Mouse (Mus musculus): ENCODE results near the gene Trmt10b. TPM values are rescaled to one million over a fixed set of nuclear protein-coding genes. Genes with fewer than 3 reads are reported as not detected.
A peak's percentile ranks its signal among the peaks of the same experiment; 100 is the strongest.

Gene Trmt10b
- polyA plus RNA-seq (2015; fragmentation: Nextera tagmentation; extraction: Ambion mirVana): 6.0 and 7.3 TPM in 2 replicates

DNA sequence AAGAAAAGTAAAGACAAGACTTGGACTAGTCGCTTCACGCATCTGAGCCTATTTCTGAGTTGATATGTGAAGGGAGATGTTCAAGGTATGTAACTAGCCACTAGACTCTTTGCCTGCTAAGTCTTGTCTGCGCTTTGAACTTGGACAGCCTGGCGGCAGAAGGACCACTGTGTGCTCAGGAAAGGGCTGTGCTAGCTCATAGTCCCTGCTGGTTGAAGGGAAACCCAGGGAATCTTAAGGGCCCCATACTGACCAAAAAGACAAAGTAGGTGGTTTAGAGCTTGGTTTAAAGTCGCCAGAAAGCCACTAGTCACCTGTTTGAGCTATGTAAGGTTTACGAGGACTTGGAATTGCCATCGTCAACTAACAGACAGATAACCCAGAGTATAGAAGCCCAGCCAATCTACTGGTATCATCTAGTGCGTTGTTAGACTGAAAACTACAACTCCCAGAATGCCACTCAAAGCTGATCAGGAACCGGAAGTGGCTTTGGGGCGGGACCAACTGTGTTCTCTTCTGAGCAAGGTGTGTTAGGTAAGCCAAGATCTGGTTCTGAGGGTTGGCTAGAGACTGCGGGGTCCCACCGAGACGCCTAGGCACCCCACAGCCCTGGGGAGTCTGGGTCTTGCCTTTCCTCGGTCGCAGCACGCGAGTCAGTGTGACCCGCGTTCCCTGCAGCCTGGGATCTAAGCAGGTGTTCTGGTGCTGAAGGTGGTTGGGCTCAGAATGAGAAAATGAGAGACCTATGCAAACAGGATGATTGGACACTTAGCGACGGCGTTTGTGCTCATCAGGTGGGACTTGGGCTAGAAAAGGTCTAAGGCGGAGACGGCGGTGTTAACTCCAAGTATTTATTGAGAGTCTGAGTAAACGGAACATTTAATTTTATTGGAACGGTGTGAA, at the start of gene Trmt10b:
TSS of gene Trmt10b (plus strand) at position 466 of the 903 bp plus-strand sequence.
- Histone ChIP-seq H3K27ac (no peak within 1 kb of the TSS), H3K9me3 (replicated peaks) (no peaks in the 10 kb centered on the region), H3K9ac (peak within 1 kb of the TSS; percentile 63), H3K4me2 (peak within 1 kb of the TSS; percentile 65), H3K4me1 (replicated peaks) (peaks cover 16% of the 10 kb centered on the region), H3K4me3 (replicated peaks) (peak within 1 kb of the TSS; percentile 64), H3K27me3 (no peaks in the 10 kb centered on the region), H3K36me3 (peaks cover 7% of the 10 kb centered on the region)
- ATAC-seq (ENCODE audit: low read depth): peak; percentile 87
- 17% methylated on average over 27 of the region's 27 CpGs for WGBS (ENCODE audit: insufficient replicate concordance)
- peak; percentile 61 for DNase-seq

DNA sequence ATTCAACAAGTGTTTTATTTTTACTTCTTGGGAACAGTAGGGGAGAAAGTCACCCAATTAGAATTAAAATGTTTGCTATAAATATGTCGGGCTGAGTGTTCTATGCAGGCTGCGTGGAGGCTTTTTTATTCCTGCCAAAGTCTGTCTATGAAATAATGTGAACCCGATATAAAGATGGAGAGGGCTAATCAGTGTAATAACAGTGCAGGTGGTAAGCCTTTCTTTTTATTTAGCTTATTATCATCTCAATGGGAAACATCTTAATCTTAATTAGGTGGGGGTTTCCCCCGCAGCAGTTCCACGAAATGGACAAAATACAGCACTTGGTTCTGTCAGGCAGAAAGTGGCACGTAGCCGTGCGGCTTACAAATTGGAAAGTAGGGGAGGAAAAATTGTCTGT, 45.7 kb upstream of the Trmt10b start:
- H3K4me1 ChIP-seq (replicated peaks): no peaks in the 10 kb centered on the region
- no peak for DNase-seq

GRCm38 (mm10) chr4:45252861-45253262, 44.1 kb upstream of the Trmt10b start:
- Histone ChIP-seq H3K9ac (no peak overlapping the region), H3K4me3 (replicated peaks) (no peak overlapping the region), H3K4me2 (no peak overlapping the region), H3K4me1 (replicated peaks) (no peaks in the 10 kb centered on the region), H3K36me3 (no peaks in the 10 kb centered on the region), H3K9me3 (replicated peaks) (no peaks in the 10 kb centered on the region), H3K27me3 (no peaks in the 10 kb centered on the region), H3K27ac (no peak overlapping the region)
- DNase-seq (no peak), ATAC-seq (ENCODE audit: low read depth) (no peak)
- 62% methylated on average over 9 of the region's 9 CpGs for WGBS (ENCODE audit: insufficient replicate concordance)

More for the DNA sequence above, 45.7 kb upstream of the Trmt10b start:
- no peaks in the 10 kb centered on the region for H3K27me3 ChIP-seq
- ATAC-seq (ENCODE audit: low read depth): no peak
- H3K4me2 ChIP-seq: no peak overlapping the region
- H3K9ac ChIP-seq: no peak overlapping the region
- H3K36me3 ChIP-seq: no peaks in the 10 kb centered on the region
- no peak overlapping the region for H3K4me3 ChIP-seq (replicated peaks)
- 80% methylated on average over 8 of the region's 8 CpGs for WGBS (ENCODE audit: insufficient replicate concordance)
- H3K9me3 ChIP-seq (replicated peaks): no peaks in the 10 kb centered on the region
- H3K27ac ChIP-seq: no peak overlapping the region

- H3K4me2 ChIP-seq: no peak overlapping the region
- H3K4me3 ChIP-seq (replicated peaks): no peak overlapping the region
- H3K4me1 ChIP-seq (replicated peaks): no peaks in the 10 kb centered on the region
- DNase-seq (no peak), ATAC-seq (ENCODE audit: low read depth) (no peak)
- no peaks in the 10 kb centered on the region for H3K9me3 ChIP-seq (replicated peaks)
- no peak overlapping the region for H3K27ac ChIP-seq
- H3K36me3 ChIP-seq: no peaks in the 10 kb centered on the region
- no peaks in the 10 kb centered on the region for H3K27me3 ChIP-seq
- WGBS (ENCODE audit: insufficient replicate concordance): 45% methylated on average over 11 of the region's 11 CpGs
- H3K9ac ChIP-seq: no peak overlapping the region
Observed at GRCm38 (mm10) chr4:45253839-45254601, 42.9 kb upstream of the Trmt10b start.

- 47% methylated on average over 4 of the region's 4 CpGs for WGBS (ENCODE audit: insufficient replicate concordance)
- H3K27ac ChIP-seq: no peak overlapping the region
- H3K36me3 ChIP-seq: no peaks in the 10 kb centered on the region
- ATAC-seq (ENCODE audit: low read depth): no peak
- H3K4me2 ChIP-seq: no peak overlapping the region
- no peaks in the 10 kb centered on the region for H3K27me3 ChIP-seq
- no peaks in the 10 kb centered on the region for H3K4me1 ChIP-seq (replicated peaks)
- H3K9me3 ChIP-seq (replicated peaks): no peaks in the 10 kb centered on the region
- no peak for DNase-seq
- H3K4me3 ChIP-seq (replicated peaks): no peak overlapping the region
- H3K9ac ChIP-seq: no peak overlapping the region
Observed at GRCm38 (mm10) chr4:45259232-45259832, 37.6 kb upstream of the Trmt10b start.

DNA sequence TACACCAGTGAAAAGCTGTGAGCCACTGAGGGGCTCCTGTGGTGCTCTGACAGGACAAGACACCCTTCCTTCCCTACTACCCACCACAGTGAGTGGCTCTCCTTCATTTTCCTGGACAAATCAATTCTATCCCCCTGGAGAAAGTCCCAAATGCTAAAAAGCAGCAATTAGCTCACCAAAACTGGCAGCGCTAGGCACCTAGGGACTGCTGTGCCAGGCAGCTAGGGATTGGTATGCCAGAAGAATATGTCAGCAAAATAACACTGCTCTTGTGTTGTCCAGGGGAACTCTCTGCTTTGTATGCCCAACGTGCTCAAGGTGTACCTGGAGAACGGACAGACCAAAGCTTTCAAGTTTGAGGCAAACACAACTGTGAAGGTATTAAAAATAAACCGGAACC, 35.4 kb upstream of the Trmt10b start:
- DNase-seq: no peak
- no peak overlapping the region for H3K4me3 ChIP-seq (replicated peaks)
- no peak overlapping the region for H3K27ac ChIP-seq
- no peaks in the 10 kb centered on the region for H3K4me1 ChIP-seq (replicated peaks)
- ATAC-seq (ENCODE audit: low read depth): no peak
- no peak overlapping the region for H3K9ac ChIP-seq
- no peaks in the 10 kb centered on the region for H3K36me3 ChIP-seq
- H3K9me3 ChIP-seq (replicated peaks): no peaks in the 10 kb centered on the region
- H3K27me3 ChIP-seq: no peaks in the 10 kb centered on the region; the same call in 1 of the 2 replicates
- no peak overlapping the region for H3K4me2 ChIP-seq
- 78% methylated on average over 4 of the region's 4 CpGs for WGBS (ENCODE audit: insufficient replicate concordance)

- Histone ChIP-seq H3K4me2 (peak overlapping the region; percentile 32), H3K4me3 (replicated peaks) (no peak overlapping the region), H3K27me3 (no peaks in the 10 kb centered on the region; the same call in 1 of the 2 replicates), H3K36me3 (no peaks in the 10 kb centered on the region), H3K9me3 (replicated peaks) (no peaks in the 10 kb centered on the region), H3K4me1 (replicated peaks) (peaks cover 28% of the 10 kb centered on the region), H3K9ac (peak overlapping the region; percentile 41; the same call in 1 of the 2 replicates), H3K27ac (peak overlapping the region; percentile 53; the same call in 1 of the 2 replicates)
- peak; percentile 51 for DNase-seq
- 14% methylated on average over 3 of the region's 3 CpGs for WGBS (ENCODE audit: insufficient replicate concordance)
- peak; percentile 89 for ATAC-seq (ENCODE audit: low read depth)
Observed at GRCm38 (mm10) chr4:45267883-45268282, 29.0 kb upstream of the Trmt10b start.

DNA sequence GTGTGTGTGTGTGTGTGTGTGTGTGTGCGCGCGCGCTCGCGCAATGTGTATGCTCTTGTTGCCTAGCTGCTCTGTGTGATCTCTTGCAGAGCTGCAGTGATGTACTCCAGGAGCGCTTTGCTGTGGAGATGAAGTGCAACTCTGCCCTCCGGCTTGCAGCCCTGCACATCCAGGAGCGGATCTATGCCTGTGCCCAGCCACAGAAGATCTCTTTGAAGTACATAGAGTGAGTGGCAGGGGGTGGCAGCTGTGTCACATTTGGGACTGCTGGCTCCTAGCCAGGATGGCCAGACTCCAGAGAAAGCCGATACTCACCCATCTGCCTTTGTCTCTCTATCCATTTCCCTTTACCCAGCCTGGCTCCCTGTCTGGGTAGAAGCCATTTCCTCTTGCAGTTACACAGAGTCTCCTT, 25.9 kb upstream of the Trmt10b start:
- H3K27ac ChIP-seq: no peak overlapping the region
- WGBS (ENCODE audit: insufficient replicate concordance): 92% methylated on average over 10 of the region's 10 CpGs
- DNase-seq: no peak
- no peak overlapping the region for H3K4me3 ChIP-seq (replicated peaks)
- no peak overlapping the region for H3K9ac ChIP-seq
- H3K27me3 ChIP-seq: no peaks in the 10 kb centered on the region
- no peak for ATAC-seq (ENCODE audit: low read depth)
- H3K4me1 ChIP-seq (replicated peaks): peaks cover 28% of the 10 kb centered on the region
- H3K4me2 ChIP-seq: no peak overlapping the region
- H3K9me3 ChIP-seq (replicated peaks): no peaks in the 10 kb centered on the region
- no peaks in the 10 kb centered on the region for H3K36me3 ChIP-seq

- Histone ChIP-seq H3K9me3 (replicated peaks) (no peaks in the 10 kb centered on the region), H3K9ac (no peak overlapping the region), H3K4me1 (replicated peaks) (no peaks in the 10 kb centered on the region), H3K4me2 (no peak overlapping the region), H3K27ac (no peak overlapping the region), H3K27me3 (no peaks in the 10 kb centered on the region), H3K36me3 (no peaks in the 10 kb centered on the region), H3K4me3 (replicated peaks) (no peak overlapping the region)
- DNase-seq (no peak), ATAC-seq (ENCODE audit: low read depth) (no peak)
- WGBS (ENCODE audit: insufficient replicate concordance): 76% methylated on average over 8 of the region's 8 CpGs
Observed at GRCm38 (mm10) chr4:45275770-45276169, 21.2 kb upstream of the Trmt10b start.

- Histone ChIP-seq H3K9ac (no peak overlapping the region), H3K9me3 (replicated peaks) (no peaks in the 10 kb centered on the region), H3K27ac (no peak overlapping the region), H3K4me1 (replicated peaks) (no peaks in the 10 kb centered on the region), H3K4me2 (no peak overlapping the region), H3K27me3 (no peaks in the 10 kb centered on the region), H3K36me3 (no peaks in the 10 kb centered on the region), H3K4me3 (replicated peaks) (no peak overlapping the region)
- 62% methylated on average over 8 of the region's 8 CpGs for WGBS (ENCODE audit: insufficient replicate concordance)
- no peak for DNase-seq
- no peak for ATAC-seq (ENCODE audit: low read depth)
Observed at GRCm38 (mm10) chr4:45279292-45279691, 17.6 kb upstream of the Trmt10b start.

GRCm38 (mm10) chr4:45279981-45280548, 16.9 kb upstream of the Trmt10b start:
- peak; percentile 29 for DNase-seq
- H3K27ac ChIP-seq: no peak overlapping the region
- no peaks in the 10 kb centered on the region for H3K36me3 ChIP-seq
- H3K4me3 ChIP-seq (replicated peaks): no peak overlapping the region
- 23% methylated on average over 4 of the region's 4 CpGs for WGBS (ENCODE audit: insufficient replicate concordance)
- no peaks in the 10 kb centered on the region for H3K9me3 ChIP-seq (replicated peaks)
- no peak overlapping the region for H3K4me2 ChIP-seq
- H3K9ac ChIP-seq: no peak overlapping the region
- peak; percentile 48; the same call in 1 of the 2 replicates for ATAC-seq (ENCODE audit: low read depth)
- H3K27me3 ChIP-seq: 0 out of 2 replicates have a peak, but pooled peaks cover 4% of the 10 kb centered on the region
- H3K4me1 ChIP-seq (replicated peaks): no peaks in the 10 kb centered on the region

Measured in liver, embryonic 13.5 days (tissue).